Mouse (Mus musculus): ENCODE results near the gene Zfp287.

DNA sequence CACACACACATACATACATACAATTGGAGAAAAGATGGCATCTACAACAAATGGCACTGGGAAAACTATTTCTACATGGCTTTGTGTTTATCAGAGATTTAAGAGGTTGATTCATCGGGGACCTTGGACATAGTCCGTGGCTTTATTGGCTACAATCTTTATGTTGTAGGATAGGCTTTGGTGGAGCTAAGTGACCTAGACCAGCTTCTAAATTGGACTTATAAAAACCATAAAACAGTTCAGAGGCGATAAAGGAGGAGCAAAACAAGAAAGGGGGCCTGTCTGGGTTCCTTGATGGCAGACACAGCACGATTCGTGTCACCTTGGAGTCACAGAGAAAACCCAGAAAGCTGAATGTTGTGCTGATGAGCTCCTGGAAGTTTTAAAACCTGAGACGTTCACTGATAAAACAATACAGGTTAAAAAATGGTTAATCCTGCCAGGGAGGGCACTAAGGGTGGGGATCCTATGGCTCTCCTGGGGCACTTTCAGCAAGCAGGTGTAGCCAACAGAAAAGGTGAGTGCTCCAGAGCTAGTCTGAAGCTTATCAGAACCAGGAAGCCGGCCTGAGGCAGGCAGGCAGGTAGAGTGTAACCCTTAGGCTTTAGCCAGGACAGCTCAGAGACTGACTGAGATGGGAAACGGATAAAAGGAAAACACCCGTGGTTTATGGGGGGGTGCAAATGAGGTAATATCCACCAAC lies 29.2 kb upstream of the Zfp287 start:
- TF ChIP-seq CTCF (IDR thresholded peaks at IDR 0.05; ENCODE audit: control insufficient read depth, insufficient read depth, insufficient replicate concordance, low read depth, low read length) (no peak), POLR2A (IDR thresholded peaks at IDR 0.05; ENCODE audit: control insufficient read depth, low read depth, low read length) (no peak)
